Mouse (Mus musculus): ENCODE results near the gene Zfp654. TPM values are rescaled to one million over a fixed set of nuclear protein-coding genes. Genes with fewer than 3 reads are reported as not detected.
"Not testable (repeated sequence)": the region's sequence is repeated elsewhere in the genome, so short reads cannot be mapped to it uniquely, and the experiment has no call there.

Zfp654 gene
- polyA plus RNA-seq, 1 experiment from 2014 or later, result 6.9 TPM

DNA sequence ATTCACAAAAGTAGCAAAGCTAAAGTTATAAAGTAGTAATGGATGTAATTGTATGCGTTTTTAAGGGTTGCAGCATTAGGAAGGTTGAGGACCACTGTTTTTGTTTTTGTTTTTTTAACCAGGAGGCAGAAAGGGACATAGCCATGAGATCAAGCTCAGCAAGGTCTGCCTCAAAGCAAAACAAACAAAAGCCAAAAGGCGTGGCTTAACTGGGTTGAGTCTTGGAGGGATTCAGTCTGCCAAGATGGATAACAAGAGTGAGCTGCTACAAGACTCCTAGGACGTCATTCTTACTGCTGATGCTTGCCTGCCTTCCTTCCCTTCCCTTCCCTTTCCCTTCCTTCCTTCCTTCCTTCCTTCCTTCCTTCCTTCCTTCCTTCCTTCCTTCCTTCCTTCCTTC, 20.8 kb upstream of the Zfp654 start:
- no peak overlapping the region for H3K27ac ChIP-seq (ENCODE audit: low read depth, low read length)
- no peak for ATAC-seq (replicated peaks; ENCODE audit: insufficient number of reproducible peaks, low FRiP score, low TSS enrichment)
- 27% methylated on average over 3 of the region's 3 CpGs for WGBS (ENCODE audit: insufficient replicate concordance)

DNA sequence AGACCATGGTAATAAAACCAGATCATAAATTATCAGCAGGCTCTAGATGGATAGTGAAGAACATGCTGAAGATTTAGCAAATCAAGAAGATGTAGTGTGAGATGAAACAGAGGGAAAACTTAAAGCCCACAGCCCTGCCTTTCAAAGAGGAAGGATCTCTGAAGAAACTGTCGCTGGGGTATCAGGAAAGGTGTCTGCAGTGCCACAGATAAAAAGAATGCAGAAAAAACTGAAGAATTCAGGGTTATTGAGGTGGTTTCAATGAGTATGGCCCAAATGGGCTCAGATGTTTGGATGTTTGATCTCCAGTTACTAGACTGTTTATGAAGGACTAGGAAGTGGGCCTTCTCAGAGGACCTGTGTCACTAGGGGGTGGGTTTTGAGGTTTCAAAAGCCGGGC, 18.2 kb upstream of the Zfp654 start:
- no peak overlapping the region for H3K27ac ChIP-seq (ENCODE audit: low read depth, low read length)
- H3K4me2 ChIP-seq, result no peak overlapping the region
- no peak for ATAC-seq (replicated peaks; ENCODE audit: insufficient number of reproducible peaks, low FRiP score, low TSS enrichment)
- no peaks in the 10 kb centered on the region for H3K4me1 ChIP-seq (ENCODE audit: control insufficient read depth, insufficient read depth, low read length)
- WGBS (ENCODE audit: insufficient replicate concordance), result 72% methylated on average over 2 of the region's 2 CpGs
- H3K27me3 ChIP-seq (ENCODE audit: control insufficient read depth, insufficient read depth, low read length), result no peaks in the 10 kb centered on the region
- no peaks in the 10 kb centered on the region for H3K36me3 ChIP-seq (ENCODE audit: control insufficient read depth, insufficient read depth, low read length)
- no peak overlapping the region for H3K9ac ChIP-seq (ENCODE audit: low read depth, low read length)
- no peaks in the 10 kb centered on the region for H3K9me3 ChIP-seq (replicated peaks; ENCODE audit: control insufficient read depth, low read length)
- H3K4me3 ChIP-seq (ENCODE audit: low read depth, low read length), result no peak overlapping the region

More for the DNA sequence above, 20.8 kb upstream of the Zfp654 start:
- no peak overlapping the region for H3K4me3 ChIP-seq (ENCODE audit: low read depth, low read length)
- no peaks in the 10 kb centered on the region for H3K4me1 ChIP-seq (ENCODE audit: control insufficient read depth, insufficient read depth, low read length)
- H3K4me2 ChIP-seq, result no peak overlapping the region
- no peaks in the 10 kb centered on the region for H3K9me3 ChIP-seq (replicated peaks; ENCODE audit: control insufficient read depth, low read length)
- H3K27me3 ChIP-seq (ENCODE audit: control insufficient read depth, insufficient read depth, low read length), result no peaks in the 10 kb centered on the region
- no peaks in the 10 kb centered on the region for H3K36me3 ChIP-seq (ENCODE audit: control insufficient read depth, insufficient read depth, low read length)
- no peak overlapping the region for H3K9ac ChIP-seq (ENCODE audit: low read depth, low read length)

DNA sequence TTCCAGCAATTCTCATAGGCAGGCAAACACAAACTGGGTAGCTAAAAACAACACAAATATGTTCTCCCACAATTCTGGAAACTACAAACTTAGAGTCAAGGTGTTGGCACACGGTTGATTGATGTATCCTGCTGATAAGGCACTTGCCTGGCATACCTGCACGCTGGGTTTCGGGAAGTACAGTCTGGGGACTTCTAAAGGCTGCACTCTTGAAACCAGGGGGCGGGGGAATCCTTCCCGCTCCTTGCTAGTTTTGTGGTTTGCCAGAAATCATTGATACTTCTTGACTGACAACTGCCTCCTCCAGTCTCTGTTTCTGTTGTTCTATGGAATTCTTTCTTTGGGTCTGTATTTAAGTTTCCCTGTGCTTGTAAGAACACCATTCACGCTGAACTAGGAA, 17.2 kb upstream of the Zfp654 start:
- 56% methylated on average over 6 of the region's 6 CpGs for WGBS (ENCODE audit: insufficient replicate concordance)
- no peaks in the 10 kb centered on the region for H3K9me3 ChIP-seq (replicated peaks; ENCODE audit: control insufficient read depth, low read length)
- no peak overlapping the region for H3K4me2 ChIP-seq
- no peaks in the 10 kb centered on the region for H3K27me3 ChIP-seq (ENCODE audit: control insufficient read depth, insufficient read depth, low read length)
- no peak for ATAC-seq (replicated peaks; ENCODE audit: insufficient number of reproducible peaks, low FRiP score, low TSS enrichment)
- H3K4me3 ChIP-seq (ENCODE audit: low read depth, low read length), result no peak overlapping the region
- H3K9ac ChIP-seq (ENCODE audit: low read depth, low read length), result no peak overlapping the region
- H3K4me1 ChIP-seq (ENCODE audit: control insufficient read depth, insufficient read depth, low read length), result no peaks in the 10 kb centered on the region
- no peaks in the 10 kb centered on the region for H3K36me3 ChIP-seq (ENCODE audit: control insufficient read depth, insufficient read depth, low read length)
- H3K27ac ChIP-seq (ENCODE audit: low read depth, low read length), result no peak overlapping the region

- not testable (repeated sequence) for H3K4me2 ChIP-seq; H3K27ac ChIP-seq (ENCODE audit: low read depth, low read length); H3K27me3 ChIP-seq (ENCODE audit: control insufficient read depth, insufficient read depth, low read length); H3K9me3 ChIP-seq (replicated peaks; ENCODE audit: control insufficient read depth, low read length); H3K36me3 ChIP-seq (ENCODE audit: control insufficient read depth, insufficient read depth, low read length); H3K4me3 ChIP-seq (ENCODE audit: low read depth, low read length); H3K4me1 ChIP-seq (ENCODE audit: control insufficient read depth, insufficient read depth, low read length); H3K9ac ChIP-seq (ENCODE audit: low read depth, low read length); ATAC-seq (replicated peaks; ENCODE audit: insufficient number of reproducible peaks, low FRiP score, low TSS enrichment)
- WGBS (ENCODE audit: insufficient replicate concordance), result 82% methylated on average over 8 of the region's 8 CpGs
Measured at GRCm38 (mm10) chr16:64865841-64866240, 14.4 kb upstream of the Zfp654 start.

GRCm38 (mm10) chr16:64856946-64857345, 5.5 kb upstream of the Zfp654 start:
- Histone ChIP-seq H3K27me3 (ENCODE audit: control insufficient read depth, insufficient read depth, low read length) (no peaks in the 10 kb centered on the region), H3K4me1 (ENCODE audit: control insufficient read depth, insufficient read depth, low read length) (peaks cover 6% of the 10 kb centered on the region; the same call in 1 of the 2 replicates), H3K4me2 (no peak overlapping the region), H3K36me3 (ENCODE audit: control insufficient read depth, insufficient read depth, low read length) (peaks cover 6% of the 10 kb centered on the region), H3K4me3 (ENCODE audit: low read depth, low read length) (no peak overlapping the region), H3K9ac (ENCODE audit: low read depth, low read length) (no peak overlapping the region), H3K9me3 (replicated peaks; ENCODE audit: control insufficient read depth, low read length) (no peaks in the 10 kb centered on the region), H3K27ac (ENCODE audit: low read depth, low read length) (no peak overlapping the region)
- WGBS (ENCODE audit: insufficient replicate concordance), result 90% methylated on average over 3 of the region's 3 CpGs
- no peak for ATAC-seq (replicated peaks; ENCODE audit: insufficient number of reproducible peaks, low FRiP score, low TSS enrichment)

GRCm38 (mm10) chr16:64852891-64853290, 1.4 kb upstream of the Zfp654 start:
- no peaks in the 10 kb centered on the region for H3K27me3 ChIP-seq (ENCODE audit: control insufficient read depth, insufficient read depth, low read length)
- ATAC-seq (replicated peaks; ENCODE audit: insufficient number of reproducible peaks, low FRiP score, low TSS enrichment), result no peak
- WGBS (ENCODE audit: insufficient replicate concordance), result 6% methylated on average over 14 of the region's 14 CpGs
- H3K4me3 ChIP-seq (ENCODE audit: low read depth, low read length), result peak overlapping the region; percentile 90
- H3K4me2 ChIP-seq, result peak overlapping the region; percentile 89
- H3K36me3 ChIP-seq (ENCODE audit: control insufficient read depth, insufficient read depth, low read length), result peaks cover 6% of the 10 kb centered on the region
- H3K27ac ChIP-seq (ENCODE audit: low read depth, low read length), result peak overlapping the region; percentile 98
- H3K9ac ChIP-seq (ENCODE audit: low read depth, low read length), result peak overlapping the region; percentile 96
- H3K4me1 ChIP-seq (ENCODE audit: control insufficient read depth, insufficient read depth, low read length), result peaks cover 8% of the 10 kb centered on the region
- H3K9me3 ChIP-seq (replicated peaks; ENCODE audit: control insufficient read depth, low read length), result no peaks in the 10 kb centered on the region

DNA sequence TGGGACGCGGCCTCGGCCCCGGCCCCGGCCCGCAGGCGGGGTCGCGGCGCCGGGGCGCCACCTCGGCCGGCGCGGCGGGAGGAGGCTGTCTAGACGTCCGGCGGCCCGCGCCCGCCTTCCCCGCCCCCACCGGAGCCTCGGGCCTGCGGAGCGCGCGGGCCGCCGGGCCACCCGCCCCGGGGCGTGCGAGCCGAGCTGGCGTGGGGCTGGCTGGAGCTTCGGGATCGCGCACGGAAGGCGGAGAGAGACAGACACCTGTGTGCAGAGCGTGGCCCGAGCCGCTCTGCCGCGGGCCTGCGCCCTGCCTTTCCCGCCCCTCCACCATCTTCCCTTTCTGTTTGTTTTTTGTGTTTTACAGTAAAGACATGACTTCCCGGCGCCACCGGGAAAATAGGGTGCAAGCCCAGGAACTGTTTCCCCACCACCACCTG, 1.0 kb upstream of the Zfp654 start:
- no peaks in the 10 kb centered on the region for H3K27me3 ChIP-seq (ENCODE audit: control insufficient read depth, insufficient read depth, low read length)
- peaks cover 8% of the 10 kb centered on the region for H3K4me1 ChIP-seq (ENCODE audit: control insufficient read depth, insufficient read depth, low read length)
- peaks cover 6% of the 10 kb centered on the region for H3K36me3 ChIP-seq (ENCODE audit: control insufficient read depth, insufficient read depth, low read length)
- peak; percentile 36 for ATAC-seq (replicated peaks; ENCODE audit: insufficient number of reproducible peaks, low FRiP score, low TSS enrichment)
- no peaks in the 10 kb centered on the region for H3K9me3 ChIP-seq (replicated peaks; ENCODE audit: control insufficient read depth, low read length)
- peak overlapping the region; percentile 98 for H3K27ac ChIP-seq (ENCODE audit: low read depth, low read length)
- peak overlapping the region; percentile 96 for H3K9ac ChIP-seq (ENCODE audit: low read depth, low read length)
- WGBS (ENCODE audit: insufficient replicate concordance), result 0% methylated on average over 18 of the region's 53 CpGs
- H3K4me2 ChIP-seq, result peak overlapping the region; percentile 89
- peak overlapping the region; percentile 90 for H3K4me3 ChIP-seq (ENCODE audit: low read depth, low read length)

GRCm38 (mm10) chr16:64851085-64851562, 328 bp downstream of the Zfp654 start:
- Histone ChIP-seq H3K27me3 (ENCODE audit: control insufficient read depth, insufficient read depth, low read length) (no peaks in the 10 kb centered on the region), H3K27ac (ENCODE audit: low read depth, low read length) (peak overlapping the region; percentile 93), H3K9me3 (replicated peaks; ENCODE audit: control insufficient read depth, low read length) (no peaks in the 10 kb centered on the region), H3K36me3 (ENCODE audit: control insufficient read depth, insufficient read depth, low read length) (peaks cover 6% of the 10 kb centered on the region), H3K4me2 (peak overlapping the region; percentile 84), H3K9ac (ENCODE audit: low read depth, low read length) (peak overlapping the region; percentile 96), H3K4me3 (ENCODE audit: low read depth, low read length) (peak overlapping the region; percentile 90), H3K4me1 (ENCODE audit: control insufficient read depth, insufficient read depth, low read length) (peaks cover 8% of the 10 kb centered on the region)
- peak; percentile 29; the same call in 1 of the 2 replicates for ATAC-seq (replicated peaks; ENCODE audit: insufficient number of reproducible peaks, low FRiP score, low TSS enrichment)
- under 1% methylated on average over 40 of the region's 45 CpGs for WGBS (ENCODE audit: insufficient replicate concordance)
